Mouse (Mus musculus) spleen, adult 2 months (tissue): ENCODE data around the gene Rnf130. TPM values are rescaled to one million over a fixed set of nuclear protein-coding genes. Genes with fewer than 3 reads are reported as not detected.

Experiments used
- DNase-seq, 2 experiments: peaks; one replicate each; pipeline versions ENCODE4 v3.0.0 to v3.0.0-alpha.2; 2012 to 2021; ENCODE audit warnings: low spot score in 2 of 2, low read depth in 1 of 2
- H3K27ac ChIP-seq: fragments of 200-500 bp; 2 replicates; pipeline ENCODE4 v1.5.1; 2012; ENCODE audit warnings: low read length, inconsistent platforms; ENCODE audit not compliant: insufficient read depth
- H3K27me3 ChIP-seq: fragments of 200-500 bp; 2 replicates; pipeline ENCODE4 v1.6.1; 2012; ENCODE audit warnings: mild to moderate bottlenecking, moderate library complexity, low read length, inconsistent platforms; ENCODE audit not compliant: control insufficient read depth, insufficient read depth
- H3K36me3 ChIP-seq: fragments of 200-500 bp; 2 replicates; pipeline ENCODE4 v1.6.1; 2012; ENCODE audit warnings: mild to moderate bottlenecking, low read length, inconsistent platforms; ENCODE audit not compliant: control insufficient read depth, insufficient read depth
- H3K4me1 ChIP-seq: fragments of 200-500 bp; 2 replicates; pipeline ENCODE4 v1.6.1; 2011; ENCODE audit warnings: inconsistent platforms; ENCODE audit not compliant: control insufficient read depth, insufficient read depth, insufficient read length
- H3K4me3 ChIP-seq: fragments of 200-500 bp; 2 replicates; pipeline ENCODE4 v1.5.1; 2011; ENCODE audit warnings: mild to moderate bottlenecking, inconsistent platforms; ENCODE audit not compliant: insufficient read depth, insufficient read length; ENCODE audit errors: extremely low read depth
- CTCF ChIP-seq: fragments of 200-500 bp; IDR thresholded peaks from 2 replicates; pipeline ENCODE4 v1.5.1; 2011; ENCODE audit warnings: mild to moderate bottlenecking, inconsistent platforms; ENCODE audit not compliant: insufficient read depth, insufficient read length, insufficient replicate concordance; ENCODE audit errors: extremely low read depth
- POLR2A ChIP-seq: fragments of 200-500 bp; IDR thresholded peaks from 2 replicates; pipeline ENCODE4 v1.6.1; 2011; ENCODE audit warnings: low read depth, low read length, inconsistent platforms
- WGBS: fragments of 180-500 bp; shearing (Covaris S2); methylation state at CpG from one replicate; pipeline ENCODE4 v1.1.7; 2018; 5-methylcytosine and 5-hydroxymethylcytosine counted together
- polyA plus RNA-seq: library from polyadenylated mRNA; depleted of rRNA; stranded (reverse); fragments of >200 nt; gene quantifications from 2 replicates; pipeline ENCODE4 v1.2.3, GENCODE M21; 2012

The Rnf130 gene
- polyA plus RNA-seq, 1 experiment = 52.5 TPM

- 86% methylated on average over 5 of the region's 5 CpGs for WGBS
- Histone ChIP-seq H3K4me1 (no peaks in the 10 kb centered on the region), H3K36me3 (peaks cover 4% of the 10 kb centered on the region), H3K27me3 (no peaks in the 10 kb centered on the region), H3K4me3 (no peak overlapping the region), H3K27ac (no peak overlapping the region)
- DNase-seq = no peak
- TF ChIP-seq POLR2A (no peak), CTCF (no peak)
These were observed 56.4 kb downstream of the Rnf130 start for GRCm38 (mm10) chr11:50081365-50082190.

GRCm38 (mm10) chr11:50086211-50086610, 61.1 kb downstream of the Rnf130 start:
- Histone ChIP-seq H3K36me3 (peaks cover 16% of the 10 kb centered on the region), H3K4me1 (no peaks in the 10 kb centered on the region), H3K27ac (no peak overlapping the region), H3K27me3 (no peaks in the 10 kb centered on the region), H3K4me3 (no peak overlapping the region)
- 92% methylated on average over 3 of the region's 3 CpGs for WGBS
- no peak for DNase-seq
- TF ChIP-seq CTCF (no peak), POLR2A (no peak)

- H3K4me3 ChIP-seq = no peak overlapping the region
- TF ChIP-seq POLR2A = no peak
- H3K27ac ChIP-seq = no peak overlapping the region
- 89% methylated on average over 1 of the region's 1 CpGs for WGBS
- no peaks in the 10 kb centered on the region for H3K27me3 ChIP-seq
- no peak for DNase-seq
- no peaks in the 10 kb centered on the region for H3K4me1 ChIP-seq
- peaks cover 26% of the 10 kb centered on the region for H3K36me3 ChIP-seq
These were observed 64.7 kb downstream of the Rnf130 start for GRCm38 (mm10) chr11:50089840-50090239.

- DNase-seq = no peak
- peaks cover 26% of the 10 kb centered on the region for H3K36me3 ChIP-seq
- 80% methylated on average over 5 of the region's 5 CpGs for WGBS
- H3K27me3 ChIP-seq = no peaks in the 10 kb centered on the region
- H3K4me1 ChIP-seq = no peaks in the 10 kb centered on the region
- TF ChIP-seq POLR2A (no peak), CTCF (no peak)
- no peak overlapping the region for H3K4me3 ChIP-seq
- H3K27ac ChIP-seq = no peak overlapping the region
These were observed 66.0 kb downstream of the Rnf130 start for GRCm38 (mm10) chr11:50090982-50091675.

GRCm38 (mm10) chr11:50091681-50092080, 66.5 kb downstream of the Rnf130 start:
- H3K4me1 ChIP-seq = no peaks in the 10 kb centered on the region
- DNase-seq = no peak
- H3K27me3 ChIP-seq = no peaks in the 10 kb centered on the region
- H3K4me3 ChIP-seq = no peak overlapping the region
- H3K36me3 ChIP-seq = peaks cover 26% of the 10 kb centered on the region
- no peak for TF ChIP-seq CTCF
- no peak for TF ChIP-seq POLR2A
- no peak overlapping the region for H3K27ac ChIP-seq

- Histone ChIP-seq H3K36me3 (peaks cover 20% of the 10 kb centered on the region), H3K4me3 (no peak overlapping the region), H3K27me3 (no peaks in the 10 kb centered on the region), H3K4me1 (no peaks in the 10 kb centered on the region), H3K27ac (no peak overlapping the region)
- TF ChIP-seq CTCF (no peak), POLR2A (no peak)
- DNase-seq = no peak
- WGBS = 92% methylated on average over 9 of the region's 9 CpGs
These were observed 70.5 kb downstream of the Rnf130 start for GRCm38 (mm10) chr11:50095661-50096060.

- H3K27ac ChIP-seq = no peak overlapping the region
- 95% methylated on average over 6 of the region's 6 CpGs for WGBS
- H3K4me3 ChIP-seq = no peak overlapping the region
- TF ChIP-seq CTCF (no peak), POLR2A (no peak)
- DNase-seq = no peak
- peaks cover 18% of the 10 kb centered on the region for H3K36me3 ChIP-seq
- H3K27me3 ChIP-seq = no peaks in the 10 kb centered on the region
- H3K4me1 ChIP-seq = no peaks in the 10 kb centered on the region
These were observed 71.9 kb downstream of the Rnf130 start for GRCm38 (mm10) chr11:50097091-50097490.
